Comparison of ENCODE assay signal across 22 mouse cellular contexts in genomic region chr15:10358039-10358948, GRCm38 (mm10). TPM values are rescaled to one million over a fixed set of nuclear protein-coding genes. Genes with fewer than 3 reads are reported as not detected.
DNase-seq lines count a peak whose midpoint lies in the region; ATAC-seq lines count a peak whose summit lies in the region.
"Had no signal": no experiment of that assay in that cellular context is flagged by ENCODE, and none has a peak within 500 bp of the region (broad histone marks: within the 10 kb centered on the region; RNA-seq: fewer than 3 reads in every experiment).

Gene Agxt2, plus strand, starts transcription at chr15:10358532.

- H3K4me2 ChIP-seq in kidney, embryonic 14.5 days (replicated peaks; ENCODE audit: low read depth, low read length), result no peak within 1 kb of the TSS
- 0 out of 2 replicates have a peak within 1 kb of the TSS, but pooled peaks have one; percentile 24 for H3K4me2 ChIP-seq in liver, embryonic 12.5 days
- H3K4me2 ChIP-seq: lung, embryonic 15.5 days; neural tube, embryonic 12.5 days had no signal

- H3K27me3 ChIP-seq in kidney, embryonic 14.5 days (ENCODE audit: control insufficient read depth, insufficient read depth, low read length), result no peaks in the 10 kb centered on the region
- no peaks in the 10 kb centered on the region for H3K27me3 ChIP-seq in liver, embryonic 12.5 days (replicated peaks)
- H3K27me3 ChIP-seq: lung, embryonic 15.5 days; neural tube, embryonic 12.5 days had no signal

- ATAC-seq in kidney, embryonic 14.5 days (ENCODE audit: low FRiP score, low TSS enrichment), result no peak
- peak; percentile 55; the same call in 1 of the 2 replicates for ATAC-seq in liver, embryonic 12.5 days
- ATAC-seq in megakaryocyte progenitor cell, adult 5-6 weeks (replicated peaks; ENCODE audit: poor library complexity), result no peak
- ATAC-seq: forebrain, postnatal 0 days; hindbrain, postnatal 0 days; midbrain, embryonic 16.5 days had no signal

- peak; percentile 68 for DNase-seq in kidney, adult 11 months
- peak; percentile 55 for DNase-seq in kidney, postnatal 10 days
- DNase-seq in yolk sac, embryonic 10.5 days (ENCODE audit: low spot score), result peak; percentile 63
- DNase-seq in cerebellum, postnatal 4 days (ENCODE audit: low spot score in 2 of 2), result no peak
- DNase-seq in urinary bladder, postnatal 25 days (ENCODE audit: low spot score), result no peak
- DNase-seq: cerebellum, postnatal 14 days; forebrain, postnatal 0 days; heart, postnatal 10 days; right cerebral cortex, postnatal 4 days; thymus, adult 2 months had no signal

- H3K36me3 ChIP-seq in kidney, embryonic 14.5 days (ENCODE audit: control insufficient read depth, insufficient read depth, low read length), result no peaks in the 10 kb centered on the region
- H3K36me3 ChIP-seq in liver, embryonic 12.5 days, result no peaks in the 10 kb centered on the region
- H3K36me3 ChIP-seq: lung, embryonic 15.5 days; neural tube, embryonic 12.5 days had no signal

- 81% methylated on average over 9 of the region's 9 CpGs for WGBS in kidney, embryonic 14.5 days
- WGBS in liver, embryonic 12.5 days (ENCODE audit: insufficient replicate concordance), result 50% methylated on average over 9 of the region's 9 CpGs

- H3K9ac ChIP-seq in kidney, embryonic 14.5 days (ENCODE audit: low read depth, low read length), result no peak within 1 kb of the TSS
- no peak within 1 kb of the TSS for H3K9ac ChIP-seq in liver, embryonic 12.5 days
- H3K9ac ChIP-seq: forebrain, postnatal 0 days; lung, embryonic 15.5 days; neural tube, embryonic 12.5 days had no signal

- no peaks in the 10 kb centered on the region for H3K4me1 ChIP-seq in kidney, embryonic 14.5 days (ENCODE audit: control insufficient read depth, insufficient read depth, low read length)
- H3K4me1 ChIP-seq in liver, embryonic 12.5 days, result no peaks in the 10 kb centered on the region
- H3K4me1 ChIP-seq: lung, embryonic 15.5 days; neural tube, embryonic 12.5 days had no signal

- H3K4me3 ChIP-seq in kidney, embryonic 14.5 days (ENCODE audit: low read length), result no peak within 1 kb of the TSS
- H3K4me3 ChIP-seq in liver, embryonic 12.5 days, result peak within 1 kb of the TSS; percentile 7
- H3K4me3 ChIP-seq: lung, embryonic 15.5 days; neural tube, embryonic 12.5 days had no signal

- no peaks in the 10 kb centered on the region for H3K9me3 ChIP-seq in kidney, embryonic 14.5 days (ENCODE audit: control insufficient read depth, low read length)
- no peaks in the 10 kb centered on the region for H3K9me3 ChIP-seq in liver, embryonic 12.5 days (replicated peaks)
- H3K9me3 ChIP-seq: lung, embryonic 15.5 days; neural tube, embryonic 12.5 days had no signal

- no peak within 1 kb of the TSS for H3K27ac ChIP-seq in kidney, embryonic 14.5 days (ENCODE audit: low read depth, low read length)
- H3K27ac ChIP-seq in liver, embryonic 12.5 days, result peak within 1 kb of the TSS; percentile 39; the same call in 1 of the 2 replicates
- H3K27ac ChIP-seq: hindbrain, postnatal 0 days; lung, embryonic 15.5 days; neural tube, embryonic 12.5 days had no signal

RNA-seq across cellular contexts. Expression of gene Agxt2, which starts in this region (rescaled TPM):
- 1.3 and 1.5 TPM in 2 replicates for polyA plus RNA-seq in kidney, embryonic 14.5 days (2014; fragmentation: Nextera tagmentation; extraction: Ambion mirVana)
- 3.7 and 4.9 TPM in 2 replicates for polyA plus RNA-seq in liver, embryonic 12.5 days (2016; fragmentation: Nextera tagmentation; extraction: Ambion mirVana)
- not detected in 2 replicates for total RNA-seq in megakaryocyte progenitor cell, adult 5-6 weeks (2015)
- not detected in 2 replicates for total RNA-seq in megakaryocyte progenitor cell, adult 5-6 weeks (2017)
- total RNA-seq: forebrain, postnatal 0 days; gastrocnemius, adult 8-10 months; heart, adult 8-10 months; heart, postnatal 10 days; hindbrain, postnatal 0 days; layer of hippocampus, postnatal 10 days; left cerebral cortex, postnatal 36 days; megakaryocyte, adult 5-6 weeks had no signal
- polyA plus RNA-seq: forebrain, postnatal 0 days; hindbrain, postnatal 0 days; lung, embryonic 15.5 days; midbrain, embryonic 16.5 days; neural tube, embryonic 12.5 days; thymus, adult 2 months had no signal

Comparison
In these comparisons a context has a peak if more than half of its experiments do, and no peak if none do; other contexts are left out.
1. DNase-seq: peak in kidney, adult 11 months (single experiment), kidney, postnatal 10 days (single experiment) and yolk sac, embryonic 10.5 days (single experiment); none in cerebellum, postnatal 4 days (0 of 2) and urinary bladder, postnatal 25 days (single experiment).